Mouse (Mus musculus) mouse trophoblast stem cell (cell line): Measurements from ENCODE around the gene Zdhhc13.

ENCODE experiments used
- in situ Hi-C, 2 experiments: fragments of 300-500 bp; cut with MseI, MboI; formaldehyde crosslinking; loops; 2 replicates in 1 of 2; 3 replicates in 1 of 2; pipeline ENCODE4 v1.15.1; 2025

Zdhhc13 gene

DNA sequence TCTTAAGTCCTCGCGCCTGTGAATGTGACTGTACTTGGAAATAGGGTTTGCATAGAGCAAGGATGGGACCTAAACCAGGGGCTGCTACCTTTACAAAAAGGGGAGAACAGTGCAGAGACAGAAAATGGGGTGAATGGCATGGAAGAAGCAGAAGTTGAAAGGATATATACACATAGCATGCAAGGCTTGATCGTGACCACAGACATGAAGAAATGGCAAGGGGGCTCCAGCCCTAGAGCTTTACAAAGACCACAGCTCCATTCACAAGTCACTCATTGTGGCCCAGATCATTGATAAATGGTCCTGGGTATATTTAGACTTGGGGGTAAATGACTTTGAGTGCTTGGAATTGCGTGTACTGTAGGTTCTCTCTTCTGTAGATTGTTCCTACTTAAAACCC is 6.4 kb upstream of the Zdhhc13 start:
- in situ Hi-C loops, result no loop called here

DNA sequence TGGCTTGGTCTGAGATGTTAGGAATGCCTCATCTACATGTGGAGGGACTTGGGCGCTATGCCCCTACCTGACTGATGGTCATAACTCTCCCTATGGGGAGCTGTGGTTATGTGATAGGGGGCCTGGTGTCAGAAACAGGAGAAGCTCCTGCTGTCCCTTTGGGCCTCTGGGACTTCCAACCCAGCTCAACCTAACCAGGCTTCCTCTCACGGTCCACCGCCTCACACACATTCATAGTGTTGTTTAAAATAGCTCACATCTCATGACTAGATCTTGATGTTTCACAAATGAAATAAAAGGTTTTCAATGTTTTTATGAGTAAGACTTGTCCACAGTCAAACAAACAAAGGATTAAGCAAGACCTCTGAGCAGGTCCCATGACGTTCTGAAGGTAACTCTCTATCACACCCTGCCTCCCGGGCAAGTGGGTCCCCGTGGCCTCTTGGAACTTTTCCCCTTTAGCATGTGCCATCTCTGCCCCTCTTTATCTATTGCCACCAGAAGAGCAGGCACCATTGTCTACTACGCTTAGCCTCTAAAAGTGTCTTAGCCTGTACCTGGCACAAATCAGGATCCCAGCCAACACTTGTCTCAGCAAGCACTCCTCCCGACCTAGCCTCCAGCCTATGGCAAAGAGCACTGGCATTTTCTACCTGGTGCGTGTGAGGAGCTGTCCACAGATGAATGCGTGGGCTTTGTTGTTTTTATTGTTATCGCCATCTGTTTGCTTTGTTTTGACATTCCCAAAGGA is 3.9 kb upstream of the Zdhhc13 start:
- in situ Hi-C loops, result no loop called here

DNA sequence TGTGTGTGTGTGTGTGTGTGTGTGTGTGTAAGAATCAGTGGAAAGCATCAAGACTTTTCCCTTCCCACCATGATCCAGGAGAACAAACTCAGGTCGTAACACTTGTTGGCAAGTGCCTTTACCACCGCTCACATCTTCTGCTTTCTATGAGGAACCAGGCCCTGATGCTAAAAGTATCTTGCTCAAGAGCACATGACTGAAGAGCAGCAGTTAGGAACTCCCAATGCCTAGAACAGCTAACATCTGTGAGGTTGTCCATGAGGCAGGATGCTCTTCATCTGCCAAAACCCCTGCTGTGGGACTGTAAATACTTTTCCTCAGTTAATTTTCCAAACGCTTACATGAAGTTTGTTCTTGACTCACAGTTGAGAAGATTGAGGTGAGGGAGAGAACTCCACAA is 455 bp upstream of the Zdhhc13 start:
- in situ Hi-C loops, result no loop called here

DNA sequence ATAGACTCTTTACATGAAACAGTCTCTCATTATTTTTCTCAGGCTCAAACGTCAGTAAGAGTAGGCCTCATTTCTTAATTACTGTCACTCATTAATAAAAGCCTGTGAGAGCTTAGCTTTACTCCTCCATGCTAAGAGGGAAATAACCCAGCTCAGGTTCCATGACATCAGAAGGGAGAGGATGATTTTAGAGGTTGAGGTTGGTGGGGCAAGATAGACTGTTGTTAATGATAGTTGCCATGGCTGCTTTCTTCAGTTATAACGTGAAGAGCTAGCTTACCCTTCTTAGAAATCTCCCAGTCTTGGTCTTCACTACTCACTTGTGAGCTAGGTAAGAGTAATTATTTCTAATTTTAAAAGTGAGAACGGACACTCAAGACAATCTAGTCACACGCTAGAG is 1.3 kb downstream of the Zdhhc13 start:
- in situ Hi-C loops, result no loop called here

DNA sequence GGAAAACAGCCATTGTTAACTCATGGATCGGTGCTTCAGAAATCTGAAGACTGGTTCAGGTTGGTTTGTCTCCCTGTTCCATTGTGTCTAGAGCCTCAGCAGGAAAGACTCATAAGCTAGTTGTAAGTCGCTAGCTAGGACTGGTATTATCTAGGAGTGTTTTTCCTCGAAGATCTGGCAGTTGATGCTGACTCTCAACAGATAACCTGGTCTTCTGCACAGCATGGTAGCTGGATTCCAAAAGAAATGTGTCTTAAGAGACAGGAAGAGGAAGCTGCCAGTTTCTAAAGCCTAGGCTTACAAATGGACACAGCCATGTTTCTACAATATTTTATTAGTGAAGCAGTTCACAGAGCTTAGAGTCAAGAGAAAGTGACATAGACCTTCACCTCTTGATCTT is 2.6 kb downstream of the Zdhhc13 start:
- in situ Hi-C loops, result no loop called here

DNA sequence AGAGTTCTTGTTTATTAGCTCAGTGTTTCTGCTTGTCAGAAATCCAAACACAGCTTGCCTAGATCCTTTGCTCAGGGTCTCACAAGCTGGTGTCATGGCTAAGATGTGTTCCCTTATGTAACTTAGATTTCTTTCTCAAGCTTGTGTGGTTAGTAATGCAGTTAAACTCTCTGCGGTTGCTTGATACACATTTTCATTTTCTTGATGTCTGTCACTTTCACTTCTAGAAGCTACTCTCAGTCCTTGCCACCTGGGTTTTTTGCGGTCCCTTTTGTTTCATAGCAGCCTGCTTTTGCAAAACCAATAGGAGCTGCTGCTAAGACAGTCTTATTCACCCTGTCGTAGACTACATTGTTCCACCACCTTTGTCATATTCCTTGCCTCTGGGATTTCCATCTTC is 6.3 kb downstream of the Zdhhc13 start:
- in situ Hi-C loops, result no loop called here

GRCm38 (mm10) chr7:48803381-48803780 is 14.6 kb downstream of the Zdhhc13 start:
- in situ Hi-C loops, result no loop called here

DNA sequence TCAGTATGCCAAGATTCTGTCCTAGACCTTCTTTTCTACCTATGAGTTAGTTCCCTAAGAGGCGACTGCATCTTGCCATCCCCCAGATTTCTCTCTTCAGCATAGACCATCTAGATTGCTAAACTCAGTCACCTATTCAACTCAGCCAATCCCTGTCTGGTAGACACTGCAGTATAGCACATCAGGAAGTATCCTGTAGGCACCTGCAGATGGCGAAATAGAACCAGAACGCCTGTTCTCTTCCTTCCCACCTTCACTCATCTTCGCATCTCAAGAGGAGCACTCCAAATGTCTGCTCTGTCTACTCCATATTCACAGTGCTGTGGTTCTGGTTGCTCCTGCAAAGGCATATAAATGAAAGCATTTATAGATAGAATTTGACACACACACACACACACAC is 17.8 kb downstream of the Zdhhc13 start:
- in situ Hi-C loops, result no loop called here

GRCm38 (mm10) chr7:48810652-48811051 is 21.8 kb downstream of the Zdhhc13 start:
- in situ Hi-C loops, result no loop called here

- in situ Hi-C loops, result no loop called here
These were observed 23.6 kb downstream of the Zdhhc13 start for GRCm38 (mm10) chr7:48812358-48812757.

DNA sequence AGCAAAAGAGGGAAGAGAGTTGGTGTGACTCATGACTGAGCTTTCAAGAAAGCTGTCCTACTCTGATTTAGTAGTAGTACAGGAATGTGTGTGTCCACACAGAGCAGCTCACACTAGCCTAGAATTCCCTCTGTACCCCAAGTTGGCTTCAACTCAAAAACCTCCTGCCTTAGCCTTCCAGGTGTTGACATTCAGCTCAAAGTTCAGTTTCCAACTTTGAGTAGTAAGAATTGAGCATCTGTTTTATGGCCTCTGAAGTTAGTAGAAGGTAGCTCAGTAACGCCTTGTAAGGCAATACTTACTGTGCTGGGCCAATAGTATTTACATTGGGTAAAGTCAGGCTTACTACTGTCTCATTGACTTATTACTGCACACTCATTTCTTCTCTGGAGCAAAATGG is 24.8 kb downstream of the Zdhhc13 start:
- in situ Hi-C loops, result no loop called here

GRCm38 (mm10) chr7:48821654-48822053 is 32.9 kb downstream of the Zdhhc13 start:
- in situ Hi-C loops, result no loop called here

DNA sequence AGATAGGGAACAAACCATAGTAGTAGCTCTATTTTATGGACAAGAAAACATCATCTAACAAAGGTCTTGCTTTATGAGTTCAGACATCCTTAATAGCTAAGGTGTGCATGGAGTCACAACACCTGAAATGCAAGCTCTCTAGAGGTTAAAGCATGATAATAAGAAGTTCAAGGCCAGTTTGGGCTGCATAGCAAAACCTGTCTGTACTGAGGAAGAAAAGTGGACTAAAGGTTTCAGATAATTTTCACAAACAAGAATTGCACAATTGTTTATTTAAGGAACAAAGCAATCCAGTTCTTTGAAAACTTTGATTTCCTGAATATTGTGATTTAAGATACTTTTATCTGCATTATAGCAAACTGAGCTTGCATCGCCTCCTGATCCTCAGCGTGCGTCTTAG is 34.8 kb downstream of the Zdhhc13 start:
- in situ Hi-C loops, result no loop called here

- in situ Hi-C loops, result no loop called here
These were observed 35.9 kb downstream of the Zdhhc13 start for GRCm38 (mm10) chr7:48824671-48825070.

DNA sequence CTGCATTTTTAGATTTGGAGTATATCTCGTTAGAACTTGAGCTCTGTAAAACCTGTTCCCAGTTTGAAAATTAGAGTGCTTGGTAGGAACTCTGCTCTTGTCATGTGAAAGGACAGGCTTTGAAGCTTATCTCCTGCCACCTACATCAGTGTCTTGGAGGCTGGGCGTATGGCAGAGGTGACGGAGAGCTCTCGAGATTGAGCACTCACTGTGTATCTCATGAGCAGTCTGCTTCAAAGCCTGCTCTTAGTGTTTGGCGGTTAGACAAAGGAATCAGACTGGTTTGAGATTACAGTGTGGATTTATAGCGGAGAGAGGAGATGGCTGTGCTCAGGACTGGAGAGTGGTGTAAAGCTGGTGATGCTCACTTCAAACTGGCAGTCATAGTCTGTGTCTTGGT is 36.4 kb downstream of the Zdhhc13 start:
- in situ Hi-C loops, result no loop called here

GRCm38 (mm10) chr7:48829177-48829910 is 40.5 kb downstream of the Zdhhc13 start:
- in situ Hi-C loops, result no loop called here

GRCm38 (mm10) chr7:48830395-48830794 is 41.6 kb downstream of the Zdhhc13 start:
- in situ Hi-C loops, result no loop called here

GRCm38 (mm10) chr7:48832735-48833134 is 43.9 kb downstream of the Zdhhc13 start:
- in situ Hi-C loops, result no loop called here

DNA sequence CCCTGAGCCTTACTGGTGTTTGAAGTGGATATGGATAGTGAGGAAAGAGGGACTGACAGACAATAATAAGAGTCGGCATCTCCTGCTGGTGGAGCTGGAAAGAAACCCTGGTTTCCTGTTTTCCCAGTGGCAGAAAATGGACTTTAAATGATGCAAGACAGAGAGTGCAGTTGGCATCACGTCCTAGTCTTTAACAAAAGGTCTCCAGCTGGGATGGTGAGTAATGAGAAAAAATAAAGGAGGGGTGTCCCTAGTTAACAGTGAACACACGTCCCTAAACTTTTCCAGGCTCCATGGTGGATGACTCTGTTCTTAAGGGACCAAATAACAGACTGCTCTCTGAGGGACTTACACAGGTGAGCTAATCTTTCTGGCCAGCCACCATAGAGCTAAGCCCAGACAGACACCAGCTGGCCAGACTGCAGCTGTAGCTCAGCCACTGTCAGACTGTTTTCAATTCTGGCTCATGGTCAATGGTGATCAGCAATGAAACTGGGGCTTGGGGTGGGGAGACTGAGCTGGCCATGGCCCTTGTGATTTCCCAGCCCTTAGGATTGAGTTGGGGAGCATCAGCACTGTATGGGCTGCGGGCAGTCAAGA is 45.7 kb downstream of the Zdhhc13 start:
- in situ Hi-C loops, result no loop called here

- in situ Hi-C loops, result no loop called here
These were observed 46.3 kb downstream of the Zdhhc13 start for GRCm38 (mm10) chr7:48834989-48835626.

GRCm38 (mm10) chr7:48836949-48837348 is 48.1 kb downstream of the Zdhhc13 start:
- in situ Hi-C loops, result no loop called here

- in situ Hi-C loops, result no loop called here
These were observed 49.6 kb downstream of the Zdhhc13 start for GRCm38 (mm10) chr7:48838434-48838833.
